Mouse (Mus musculus) heart, embryonic 11.5 days (tissue): ENCODE data around the gene Rere. TPM values are rescaled to one million over a fixed set of nuclear protein-coding genes. Genes with fewer than 3 reads are reported as not detected.

Experiments used
- ATAC-seq: fragments of 200-750 bp; cut with Nextera tagmentation; replicated peaks from 2 replicates; pipeline ENCODE4 v1.8.0; 2017; ENCODE audit warnings: moderate library complexity; ENCODE audit not compliant: insufficient number of reproducible peaks, low FRiP score, low TSS enrichment
- H3K27ac ChIP-seq: fragments of 300-500 bp; sonication (generic); 2 replicates; pipeline ENCODE4 v1.5.1; 2014; ENCODE audit warnings: mild to moderate bottlenecking, low read depth, low read length
- H3K27me3 ChIP-seq: fragments of 300-500 bp; sonication (generic); 2 replicates; pipeline ENCODE4 v1.6.1; 2014; ENCODE audit warnings: mild to moderate bottlenecking, low read length, mixed read lengths; ENCODE audit not compliant: control insufficient read depth, insufficient read depth
- H3K36me3 ChIP-seq: fragments of 300-500 bp; sonication (generic); 2 replicates; pipeline ENCODE4 v1.6.1; 2014; ENCODE audit warnings: mild to moderate bottlenecking, low read length, moderate library complexity, mixed read lengths; ENCODE audit not compliant: control insufficient read depth, insufficient read depth
- H3K4me1 ChIP-seq: fragments of 300-500 bp; sonication (generic); 2 replicates; pipeline ENCODE4 v1.6.1; 2014; ENCODE audit warnings: low read length; ENCODE audit not compliant: control insufficient read depth, insufficient read depth
- H3K4me2 ChIP-seq: fragments of 300-500 bp; sonication (generic); 2 replicates; pipeline ENCODE4 v1.6.1; 2014; ENCODE audit warnings: mild to moderate bottlenecking, moderate library complexity
- H3K4me3 ChIP-seq: fragments of 300-500 bp; sonication (generic); 2 replicates; pipeline ENCODE4 v1.5.1; 2014; ENCODE audit warnings: low read depth, low read length
- H3K9ac ChIP-seq: fragments of 300-500 bp; sonication (generic); 2 replicates; pipeline ENCODE4 v1.6.1; 2014; ENCODE audit warnings: mild to moderate bottlenecking, low read depth, low read length, moderate library complexity
- H3K9me3 ChIP-seq: fragments of 300-500 bp; sonication (generic); replicated peaks from 2 replicates; pipeline ENCODE4 v1.6.1; 2016; ENCODE audit warnings: low read length; ENCODE audit not compliant: control insufficient read depth
- WGBS: fragments of 180-500 bp; shearing (Covaris S2); extraction: QIAGEN DNeasy Blood & Tissue Kit; methylation state at CpG from one replicate; pipeline ENCODE4 v1.1.7; 2014; ENCODE audit not compliant: insufficient replicate concordance; 5-methylcytosine and 5-hydroxymethylcytosine counted together
- polyA plus RNA-seq: library from polyadenylated mRNA; unstranded; fragments of >200 nt; fragmentation: Nextera tagmentation; extraction: Ambion mirVana; gene quantifications from 2 replicates; pipeline ENCODE4 v1.2.1, GENCODE M21; 2014

Rere gene
- polyA plus RNA-seq, 1 experiment from 2014 or later = 29.1 TPM

GRCm38 (mm10) chr4:150333927-150334682, 52.7 kb downstream of the Rere start:
- Histone ChIP-seq H3K4me2 (no peak overlapping the region), H3K36me3 (no peaks in the 10 kb centered on the region), H3K9ac (no peak overlapping the region), H3K9me3 (no peaks in the 10 kb centered on the region), H3K4me3 (no peak overlapping the region), H3K4me1 (peaks cover 6% of the 10 kb centered on the region; the same call in 1 of the 2 replicates), H3K27ac (no peak overlapping the region), H3K27me3 (no peaks in the 10 kb centered on the region)
- no peak for ATAC-seq
- 78% methylated on average over 4 of the region's 4 CpGs for WGBS

GRCm38 (mm10) chr4:150337260-150337659, 55.8 kb downstream of the Rere start:
- Histone ChIP-seq H3K27me3 (no peaks in the 10 kb centered on the region), H3K27ac (no peak overlapping the region), H3K9ac (no peak overlapping the region), H3K9me3 (no peaks in the 10 kb centered on the region), H3K36me3 (no peaks in the 10 kb centered on the region), H3K4me2 (no peak overlapping the region), H3K4me3 (no peak overlapping the region), H3K4me1 (peaks cover 8% of the 10 kb centered on the region; the same call in 1 of the 2 replicates)
- no peak for ATAC-seq
- 97% methylated on average over 1 of the region's 1 CpGs for WGBS

GRCm38 (mm10) chr4:150338906-150339650, 57.6 kb downstream of the Rere start:
- 64% methylated on average over 8 of the region's 8 CpGs for WGBS
- Histone ChIP-seq H3K36me3 (no peaks in the 10 kb centered on the region), H3K9me3 (no peaks in the 10 kb centered on the region), H3K27me3 (no peaks in the 10 kb centered on the region), H3K27ac (no peak overlapping the region), H3K9ac (no peak overlapping the region), H3K4me1 (peaks cover 17% of the 10 kb centered on the region), H3K4me2 (no peak overlapping the region), H3K4me3 (no peak overlapping the region)
- no peak for ATAC-seq

DNA sequence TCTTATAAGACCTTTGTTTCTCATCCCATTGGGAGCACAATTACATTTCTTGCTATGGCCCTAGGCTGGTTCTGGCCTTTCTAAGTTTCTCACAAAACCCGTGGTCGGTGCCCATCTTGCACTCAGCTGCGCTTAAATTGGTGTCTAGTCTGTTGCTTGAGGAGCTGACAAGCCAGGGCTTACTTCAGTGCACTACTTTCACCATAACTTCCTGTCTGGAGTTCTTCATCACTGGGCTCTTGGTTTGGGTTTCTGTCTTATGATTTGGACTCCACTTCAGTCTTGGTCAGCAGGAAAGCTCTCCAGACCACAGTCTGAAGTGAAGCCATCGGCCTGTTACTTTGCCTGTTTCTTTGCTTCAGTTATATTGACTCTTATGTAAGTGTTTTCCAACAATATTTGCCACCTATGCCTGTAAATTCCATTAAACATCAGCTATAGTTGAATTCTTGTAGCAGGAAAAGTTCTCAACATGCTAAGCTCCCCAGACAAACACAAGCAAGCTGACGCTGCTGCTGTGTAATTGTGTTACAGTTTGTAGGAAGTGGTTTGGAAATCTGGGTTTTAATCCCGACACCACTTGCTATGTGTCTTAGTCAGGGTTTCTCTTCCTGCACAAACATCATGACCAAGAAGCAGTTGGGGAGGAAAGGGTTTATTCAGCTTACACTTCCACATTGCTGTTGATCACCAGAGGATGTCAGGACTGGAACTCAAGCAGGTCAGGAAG, 59.5 kb downstream of the Rere start:
- Histone ChIP-seq H3K4me1 (peaks cover 18% of the 10 kb centered on the region), H3K27me3 (no peaks in the 10 kb centered on the region), H3K9ac (no peak overlapping the region), H3K4me2 (no peak overlapping the region), H3K36me3 (no peaks in the 10 kb centered on the region), H3K4me3 (no peak overlapping the region), H3K9me3 (no peaks in the 10 kb centered on the region), H3K27ac (no peak overlapping the region)
- 87% methylated on average over 6 of the region's 6 CpGs for WGBS
- ATAC-seq = no peak

- WGBS = 68% methylated on average over 3 of the region's 3 CpGs
- H3K9ac ChIP-seq = no peak overlapping the region
- no peaks in the 10 kb centered on the region for H3K27me3 ChIP-seq
- peaks cover 24% of the 10 kb centered on the region for H3K4me1 ChIP-seq
- no peak for ATAC-seq
- no peak overlapping the region for H3K4me2 ChIP-seq
- H3K27ac ChIP-seq = no peak overlapping the region
- H3K36me3 ChIP-seq = no peaks in the 10 kb centered on the region
- H3K9me3 ChIP-seq = no peaks in the 10 kb centered on the region
- no peak overlapping the region for H3K4me3 ChIP-seq
Observed at GRCm38 (mm10) chr4:150344526-150344925, 63.1 kb downstream of the Rere start.

DNA sequence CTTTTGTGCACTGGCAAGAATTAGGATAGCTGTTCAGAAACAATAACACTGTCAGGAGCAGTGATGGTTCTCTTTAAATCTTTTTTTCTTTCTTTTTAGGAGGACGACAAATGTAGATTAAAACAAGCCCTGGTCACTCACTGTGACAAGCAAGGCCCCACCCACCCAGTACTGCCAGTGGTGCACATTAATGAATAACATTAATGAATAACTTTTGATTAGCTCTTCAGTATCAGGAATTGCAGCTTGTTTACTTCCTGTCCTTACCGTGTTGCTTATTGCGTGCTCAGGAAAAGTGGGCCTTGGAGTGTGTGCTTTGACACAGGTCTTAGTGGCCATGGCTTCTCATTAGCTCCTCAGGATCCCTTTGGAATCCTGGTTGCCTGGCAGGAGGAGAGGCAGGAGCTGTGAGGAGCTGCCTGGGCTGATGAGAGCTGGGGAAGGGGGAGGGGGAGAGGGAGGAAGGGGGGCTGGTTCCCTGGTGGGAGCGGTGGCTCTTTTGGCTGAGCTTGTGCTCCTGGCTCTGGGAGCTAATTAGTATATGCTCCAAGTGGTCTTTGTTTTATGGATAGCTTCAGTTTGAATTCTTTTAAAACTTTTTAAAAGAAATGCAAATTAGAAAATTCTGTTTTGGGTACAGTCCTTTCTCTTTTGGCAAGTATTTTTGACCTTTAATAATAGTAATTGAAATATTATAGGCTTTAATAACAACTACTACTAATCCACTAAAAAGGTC, 65.4 kb downstream of the Rere start:
- Histone ChIP-seq H3K27me3 (no peaks in the 10 kb centered on the region), H3K9ac (no peak overlapping the region), H3K27ac (no peak overlapping the region), H3K9me3 (no peaks in the 10 kb centered on the region), H3K4me3 (no peak overlapping the region), H3K4me1 (peaks cover 23% of the 10 kb centered on the region), H3K36me3 (no peaks in the 10 kb centered on the region), H3K4me2 (no peak overlapping the region)
- ATAC-seq = no peak
- 18% methylated on average over 4 of the region's 4 CpGs for WGBS

- no peaks in the 10 kb centered on the region for H3K9me3 ChIP-seq
- ATAC-seq = no peak
- H3K4me2 ChIP-seq = no peak overlapping the region
- no peak overlapping the region for H3K4me3 ChIP-seq
- H3K27me3 ChIP-seq = no peaks in the 10 kb centered on the region
- WGBS = 21% methylated on average over 2 of the region's 2 CpGs
- no peaks in the 10 kb centered on the region for H3K36me3 ChIP-seq
- H3K9ac ChIP-seq = no peak overlapping the region
- no peak overlapping the region for H3K27ac ChIP-seq
- peaks cover 23% of the 10 kb centered on the region for H3K4me1 ChIP-seq
Observed at GRCm38 (mm10) chr4:150347387-150347672, 65.9 kb downstream of the Rere start.

- WGBS = 67% methylated on average over 6 of the region's 6 CpGs
- H3K4me2 ChIP-seq = no peak overlapping the region
- H3K9me3 ChIP-seq = no peaks in the 10 kb centered on the region
- no peaks in the 10 kb centered on the region for H3K27me3 ChIP-seq
- no peak overlapping the region for H3K9ac ChIP-seq
- no peak overlapping the region for H3K4me3 ChIP-seq
- H3K27ac ChIP-seq = no peak overlapping the region
- H3K4me1 ChIP-seq = peaks cover 13% of the 10 kb centered on the region
- H3K36me3 ChIP-seq = no peaks in the 10 kb centered on the region
- ATAC-seq = no peak
Observed at GRCm38 (mm10) chr4:150349680-150350101, 68.2 kb downstream of the Rere start.
